Mouse (Mus musculus) brain, embryonic 14.5 days (tissue): Measurements from ENCODE around the gene Erich2. TPM values are rescaled to one million over a fixed set of nuclear protein-coding genes. Genes with fewer than 3 reads are reported as not detected.
A peak's percentile ranks its signal among the peaks of the same experiment; 100 is the strongest.

Experiments used
- DNase-seq: peaks from one replicate; pipeline ENCODE4 v3.0.0-alpha.2; 2011; ENCODE audit warnings: low read depth
- CTCF ChIP-seq: fragments of 200-500 bp; IDR thresholded peaks from 2 replicates; pipeline ENCODE4 v1.5.1; 2012; ENCODE audit warnings: inconsistent platforms, mild to moderate bottlenecking, moderate library complexity, borderline replicate concordance; ENCODE audit not compliant: insufficient read depth, insufficient read length; ENCODE audit errors: extremely low read depth
- POLR2A ChIP-seq: fragments of 200-500 bp; IDR thresholded peaks from 2 replicates; pipeline ENCODE4 v1.6.1; 2012; ENCODE audit warnings: mild to moderate bottlenecking, inconsistent platforms, borderline replicate concordance; ENCODE audit not compliant: poor library complexity, insufficient read depth, insufficient read length, severe bottlenecking; ENCODE audit errors: extremely low read depth
- polyA plus RNA-seq: library from polyadenylated mRNA; depleted of rRNA; stranded (reverse); fragments of >200 nt; gene quantifications from 2 replicates; pipeline ENCODE4 v1.2.3, GENCODE M21; 2012

Gene Erich2
- polyA plus RNA-seq, 1 experiment = 2.3 TPM

DNA sequence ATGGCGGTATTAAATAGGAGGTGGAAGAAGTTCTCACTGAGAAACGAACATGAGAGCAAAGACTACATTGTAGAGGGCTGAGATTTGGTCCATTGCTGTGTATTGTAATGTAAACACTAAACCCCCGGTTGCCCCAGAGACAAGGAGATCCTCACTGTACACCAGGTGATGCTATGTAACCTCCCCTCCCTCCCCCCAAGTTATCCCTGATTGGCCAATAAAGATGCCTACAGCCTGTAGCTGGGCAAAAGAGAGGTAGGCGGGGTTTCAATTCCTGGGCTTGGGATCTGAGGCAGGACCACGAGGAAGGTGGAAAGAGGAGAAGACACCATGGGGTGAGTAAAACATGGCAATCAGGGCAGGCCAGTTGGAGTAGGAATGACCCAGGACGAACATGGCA, 42.1 kb downstream of the Erich2 start:
- no peak for TF ChIP-seq POLR2A
- TF ChIP-seq CTCF = no peak
- no peak for DNase-seq

DNA sequence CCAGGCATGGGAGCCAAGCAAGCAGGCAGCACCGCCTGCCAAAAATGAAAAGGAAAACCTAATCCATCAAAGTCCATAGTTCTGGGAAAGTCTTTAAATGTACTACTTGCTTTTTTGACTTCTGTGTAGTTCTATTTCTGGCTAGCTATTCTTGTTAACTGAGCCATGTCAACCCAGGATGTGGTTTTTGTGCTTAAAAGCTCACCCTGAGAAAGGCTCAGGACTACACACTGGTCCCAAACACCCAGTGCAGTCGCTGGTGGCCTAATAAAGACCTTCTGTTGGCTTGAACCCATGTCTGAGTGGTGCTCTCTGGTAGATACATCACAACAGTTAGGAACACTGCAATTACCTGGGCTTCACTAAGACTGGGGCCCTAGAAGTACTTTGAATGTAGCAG, 42.8 kb downstream of the Erich2 start:
- TF ChIP-seq CTCF (no peak), POLR2A (no peak)
- DNase-seq = no peak

DNA sequence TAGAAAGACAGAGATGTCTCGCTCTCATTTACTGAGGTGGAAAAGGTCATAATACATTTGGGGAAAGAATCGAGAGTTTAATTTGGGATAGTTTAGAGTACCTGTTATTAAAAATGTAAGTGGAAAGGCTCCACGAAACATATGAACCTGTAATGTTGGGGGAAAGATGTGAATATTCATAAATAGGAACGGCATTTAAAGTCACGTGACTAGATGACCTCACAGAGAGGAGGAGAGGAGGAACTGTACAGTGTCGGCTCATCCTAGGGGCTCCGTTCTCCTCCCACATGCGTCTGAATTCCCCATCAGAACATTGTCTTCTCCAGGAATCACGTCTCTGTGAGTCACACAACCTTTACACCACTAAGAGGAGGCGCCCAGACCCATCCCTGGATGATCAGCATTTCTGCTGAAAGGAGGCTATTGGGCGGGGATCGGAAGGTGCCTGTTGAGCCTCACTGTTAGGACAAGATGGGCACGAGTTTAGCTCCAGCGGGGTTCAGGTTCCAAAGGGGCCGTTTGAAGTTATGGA, 43.5 kb downstream of the Erich2 start:
- DNase-seq = no peak
- TF ChIP-seq POLR2A = no peak
- no peak for TF ChIP-seq CTCF

DNA sequence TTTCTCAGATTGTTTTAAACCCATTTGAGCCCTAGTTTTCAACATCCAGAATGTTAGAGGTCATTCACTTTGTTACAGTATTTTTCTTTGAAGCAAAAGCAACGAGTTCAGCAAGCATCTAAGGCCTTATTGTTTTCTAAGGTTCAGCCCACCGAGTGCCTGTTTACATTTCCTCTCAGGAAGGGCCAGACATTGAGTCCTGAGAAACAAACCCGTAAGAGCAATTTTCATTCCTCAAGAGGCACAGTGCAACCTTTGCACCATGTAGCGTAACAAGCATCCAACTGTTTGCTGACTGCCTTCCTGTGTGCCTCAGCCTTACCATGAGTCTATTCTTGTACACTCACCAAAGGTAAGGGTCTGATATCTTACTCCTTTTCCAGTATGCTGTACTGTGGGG, 44.2 kb downstream of the Erich2 start, which contains the start of gene Gad1:
Gene Gad1, plus strand, starts transcription at position 301 of the 400 bp plus-strand sequence.
- DNase-seq = no peak
- no peak for TF ChIP-seq POLR2A
- no peak for TF ChIP-seq CTCF

DNA sequence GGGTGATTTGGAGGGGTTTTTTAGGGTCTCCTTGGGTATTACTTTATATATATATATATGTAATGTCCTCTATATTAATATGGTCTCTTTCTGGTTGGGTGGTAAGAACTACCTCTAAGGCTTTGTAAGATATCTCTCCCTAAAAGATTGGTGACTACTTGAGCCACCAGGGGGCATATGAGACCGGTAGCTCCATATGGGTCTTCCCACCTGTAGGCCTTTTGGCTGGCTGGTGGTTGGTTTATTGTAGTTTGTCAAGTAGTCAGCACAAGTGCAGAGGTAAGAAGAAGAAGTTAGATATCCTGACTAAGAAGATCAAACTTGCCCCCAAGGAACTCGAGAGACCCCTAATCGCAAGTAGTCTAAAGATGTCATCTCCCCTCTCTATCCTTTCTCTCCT, 45.2 kb downstream of the Erich2 start:
- DNase-seq = no peak
- TF ChIP-seq CTCF = no peak

DNA sequence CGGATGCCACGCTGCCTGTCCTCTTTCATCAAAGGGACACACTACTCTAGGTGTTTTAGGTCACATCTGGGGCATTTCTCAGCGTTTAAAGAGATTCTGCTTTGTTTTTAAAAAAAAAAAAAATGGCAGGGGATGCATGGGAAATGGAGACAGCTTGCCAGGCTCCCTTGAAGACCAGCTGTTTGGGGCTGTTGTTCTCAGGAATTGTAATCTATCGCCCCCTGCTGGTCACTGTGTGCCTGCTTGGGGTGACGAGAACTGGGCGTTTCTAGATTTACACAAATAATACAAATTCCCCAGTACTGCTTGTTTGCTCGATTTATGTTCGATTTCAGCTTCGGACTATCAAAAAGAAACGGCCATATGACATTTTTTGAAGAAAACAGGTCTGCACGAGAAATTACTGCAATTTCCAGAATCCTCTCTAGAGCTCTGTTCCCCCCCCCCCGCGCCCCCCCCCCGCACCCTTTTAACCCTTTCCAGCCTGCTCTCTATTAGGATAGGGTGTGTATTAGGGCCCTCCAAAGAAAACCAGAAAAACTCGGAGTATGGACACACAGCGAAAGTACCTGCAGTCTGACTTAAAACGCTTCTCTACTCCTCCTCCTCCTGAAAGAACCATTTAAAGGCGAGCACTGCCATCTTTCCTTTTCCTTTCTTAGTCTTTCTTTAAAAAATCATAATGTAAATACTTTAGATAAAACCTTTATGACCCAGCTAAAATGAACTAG, 49.7 kb downstream of the Erich2 start:
- TF ChIP-seq POLR2A (no peak), CTCF (peak; percentile 93)
- DNase-seq = peak; percentile 98

DNA sequence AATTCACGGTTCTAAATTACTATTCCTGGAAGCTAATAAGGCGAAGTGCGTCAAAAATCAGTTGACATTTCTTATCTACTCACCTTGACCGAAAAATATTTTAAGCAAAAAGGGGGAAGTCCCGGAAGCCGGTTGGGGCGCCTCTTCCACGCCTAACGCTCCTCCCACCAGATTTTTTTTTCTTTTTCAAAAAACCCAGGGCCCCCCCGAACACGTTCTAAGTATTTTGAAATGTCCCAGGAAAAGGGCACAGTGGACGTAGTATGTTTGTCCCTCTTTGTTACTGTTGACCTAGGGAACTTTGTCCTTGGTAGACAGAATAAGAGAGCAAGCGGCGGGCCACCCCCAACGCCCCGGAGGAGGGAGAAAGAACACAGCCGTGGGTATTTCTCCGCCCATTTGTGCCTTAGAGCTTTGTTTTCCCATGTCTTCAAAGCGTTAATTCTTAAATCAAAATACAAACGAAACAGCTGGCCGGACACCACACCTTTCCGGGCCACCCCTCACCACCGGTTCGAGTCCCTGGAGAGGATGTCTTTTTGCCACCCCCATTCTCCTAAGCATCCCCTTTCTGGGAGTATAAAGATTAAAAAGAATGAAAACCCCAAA, 50.3 kb downstream of the Erich2 start:
- TF ChIP-seq CTCF (no peak), POLR2A (no peak)
- DNase-seq = peak; percentile 43

DNA sequence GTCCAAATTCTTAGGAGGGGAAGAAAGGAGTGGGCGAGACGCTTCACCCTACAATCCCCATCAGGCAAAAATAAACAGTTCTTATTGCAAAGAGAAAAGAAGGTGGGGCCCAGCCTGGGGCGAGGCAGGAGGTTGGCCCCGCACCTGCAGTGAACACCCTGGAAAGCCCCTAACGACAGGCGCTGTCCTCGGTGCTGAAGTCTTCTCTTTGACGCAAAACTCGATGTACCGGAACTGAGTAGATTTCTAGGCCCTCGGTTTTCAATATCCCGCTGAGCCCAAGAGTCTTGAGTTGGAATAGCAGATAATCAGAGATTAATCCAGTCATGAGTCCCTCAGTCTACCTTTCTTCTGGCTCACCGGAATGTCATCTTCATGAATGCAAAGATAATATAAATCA, 50.9 kb downstream of the Erich2 start:
- peak; percentile 73 for DNase-seq
- TF ChIP-seq POLR2A (no peak), CTCF (no peak)

DNA sequence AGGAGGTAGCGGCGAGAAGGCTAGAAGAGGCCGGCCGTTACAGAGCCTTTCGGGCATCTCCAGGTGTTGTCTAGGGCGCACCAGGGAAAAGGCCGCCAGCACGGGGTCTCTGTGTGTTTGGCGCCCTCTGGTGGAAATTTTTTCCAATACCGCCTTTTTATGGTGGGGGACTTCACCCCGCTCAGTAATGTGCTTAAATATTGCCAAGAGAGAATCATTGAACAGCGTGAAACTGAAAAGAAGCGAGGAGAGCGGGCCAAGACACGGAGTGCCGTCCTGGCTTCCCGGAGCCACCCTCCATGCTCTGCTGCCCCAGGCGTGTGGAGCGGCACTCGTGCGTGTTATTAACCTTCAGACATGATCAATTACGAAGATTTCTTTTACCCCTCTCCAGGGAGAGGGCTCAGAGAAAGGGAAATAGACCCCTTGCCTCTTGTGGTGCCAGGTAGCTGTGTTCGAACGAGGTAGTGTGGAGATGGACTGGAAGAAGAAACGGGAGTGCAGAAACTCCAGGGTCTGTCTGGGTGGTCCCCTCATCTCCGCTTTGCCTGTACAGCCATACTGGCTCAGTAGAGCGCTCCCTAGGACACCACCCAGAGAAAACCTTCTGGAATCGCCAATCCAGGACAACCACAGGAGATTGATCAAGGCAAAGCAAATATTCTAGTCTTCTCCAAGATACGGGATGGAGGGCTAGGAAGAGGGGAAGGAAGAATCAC, 52.6 kb downstream of the Erich2 start:
- peak; percentile 93 for DNase-seq
- TF ChIP-seq CTCF = peak; percentile 75
- TF ChIP-seq POLR2A = no peak

DNA sequence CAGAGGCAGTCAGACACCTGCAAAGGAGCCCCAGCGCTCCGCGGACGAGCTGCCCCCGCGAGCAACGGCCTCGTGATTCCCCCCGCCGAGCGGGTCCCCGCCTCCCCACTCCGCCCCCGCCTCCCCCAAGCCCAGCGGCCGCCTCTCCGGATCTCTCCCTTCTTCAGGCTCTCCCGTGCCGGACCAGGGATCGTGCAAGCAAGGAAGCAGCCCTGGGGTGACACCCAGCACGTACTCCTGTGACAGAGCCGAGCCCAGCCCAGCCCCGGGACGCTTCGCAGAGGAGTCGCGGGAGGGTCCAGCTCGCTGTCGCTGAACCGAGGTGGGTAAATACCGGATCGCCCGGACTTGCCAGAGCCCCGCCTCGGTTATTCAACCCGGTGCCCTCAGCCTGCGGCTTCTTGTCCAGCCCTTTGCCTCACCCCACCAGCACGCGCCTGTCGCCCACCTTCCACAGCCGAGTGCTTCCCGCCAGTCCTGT, 53.4 kb downstream of the Erich2 start:
- TF ChIP-seq POLR2A = no peak
- TF ChIP-seq CTCF = no peak
- DNase-seq = peak; percentile 77

DNA sequence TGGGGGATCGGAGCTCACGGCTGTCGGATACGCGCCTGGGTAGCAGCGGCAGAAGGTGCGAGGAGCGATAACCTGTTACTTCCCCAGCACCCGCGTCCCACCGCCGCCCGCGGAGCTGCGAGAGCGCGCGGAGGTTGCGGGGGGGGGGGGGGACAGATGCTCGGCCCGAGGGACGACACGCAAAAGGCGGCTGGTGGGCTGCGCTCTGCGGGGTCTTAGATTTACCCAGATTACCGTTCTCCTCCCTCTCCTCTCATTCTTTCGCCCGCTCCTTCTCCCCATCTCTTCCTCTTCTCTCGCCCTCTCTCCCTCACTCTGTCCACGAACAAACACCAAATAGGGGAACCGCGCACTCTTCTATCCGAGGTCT, 54.0 kb downstream of the Erich2 start:
- TF ChIP-seq CTCF (no peak), POLR2A (no peak)
- DNase-seq = peak; percentile 49
